Mouse (Mus musculus) neutrophil, adult 83 days (primary cell): ENCODE measurements around the gene Ralgapa2. TPM values are rescaled to one million over a fixed set of nuclear protein-coding genes. Genes with fewer than 3 reads are reported as not detected.

Source experiments
- total RNA-seq, 2 experiments: library from RNA; stranded (reverse); gene quantifications; one replicate each; pipeline ENCODE4 v1.2.4; 2023

Gene Ralgapa2
- total RNA-seq: 10 to 100 TPM; 16.4 to 28.3 TPM

GRCm38 (mm10) chr2:146511911-146512580 is at the start of gene Ralgapa2:
TSS of gene Ralgapa2 (minus strand) at chr2:146512344.

GRCm38 (mm10) chr2:146221076-146221928 is 290.8 kb downstream of the Ralgapa2 start, which contains the start of gene Insm1:
TSS of gene Insm1 (plus strand) at chr2:146221921.

